Mouse (Mus musculus): ENCODE measurements around the gene Rnd2.
"Not testable (repeated sequence)": the region's sequence is repeated elsewhere in the genome, so short reads cannot be mapped to it uniquely, and the experiment has no call there.

GRCm38 (mm10) chr11:101476361-101476760, 11.6 kb downstream of the Rnd2 start:
- not testable (repeated sequence) for TF ChIP-seq CTCF (IDR thresholded peaks at IDR 0.05; ENCODE audit: extremely low read depth, insufficient read length, insufficient replicate concordance, low read depth, low read length); POLR2A (IDR thresholded peaks at IDR 0.05; ENCODE audit: low read depth, low read length)

All from small intestine, adult 2 months (tissue).